Comparison of ENCODE assay signal across 10 mouse cellular contexts in the genomic region with DNA sequence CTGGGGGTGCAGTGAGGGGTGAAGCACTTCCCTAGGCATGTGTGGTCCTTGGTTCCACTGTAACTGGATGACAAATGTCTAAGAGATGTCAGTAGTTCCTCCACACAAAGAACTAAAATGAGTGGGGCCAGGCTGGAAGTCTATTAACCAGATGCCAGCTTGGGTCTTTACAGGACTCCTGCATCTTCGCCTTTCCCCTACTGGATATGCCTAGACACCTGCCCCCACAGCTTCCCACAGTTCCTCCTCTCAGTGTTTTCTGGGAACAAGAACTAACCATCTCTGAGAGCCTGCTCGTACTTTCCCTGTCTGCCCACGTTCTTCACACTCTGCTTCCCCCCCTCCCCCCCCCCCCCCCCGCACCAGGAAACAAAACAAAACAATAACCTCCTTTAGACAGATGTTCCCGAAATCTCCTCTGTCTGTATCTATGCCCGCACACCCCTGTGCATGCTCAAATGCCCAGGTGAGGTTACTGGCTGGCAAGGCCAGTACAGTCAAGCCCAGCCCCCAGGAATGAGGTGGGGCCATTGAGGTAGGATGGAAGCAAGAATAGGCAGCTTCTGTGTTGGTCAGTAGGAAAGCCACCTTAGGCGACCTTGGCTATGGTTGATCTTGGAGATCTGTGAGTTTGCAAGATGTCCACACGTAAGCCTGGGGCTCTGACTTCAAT.
A peak's percentile ranks its signal among the peaks of the same experiment; 100 is the strongest.
DNase-seq lines count a peak whose midpoint lies in the region; ATAC-seq and TF ChIP-seq lines count a peak whose summit lies in the region.
"Had no signal": no experiment of that assay in that cellular context is flagged by ENCODE, and none has a peak within 500 bp of the region (broad histone marks: within the 10 kb centered on the region; RNA-seq: fewer than 3 reads in every experiment).

No protein-coding gene starts in this region.

- H3K36me3 ChIP-seq in forebrain, embryonic 15.5 days = 0 out of 2 replicates have a peak, but pooled peaks cover 3% of the 10 kb centered on the region
- peaks cover 53% of the 10 kb centered on the region for H3K36me3 ChIP-seq in forebrain, embryonic 10.5 days (replicated peaks)
- peaks cover 2% of the 10 kb centered on the region; the same call in 1 of the 2 replicates for H3K36me3 ChIP-seq in heart, embryonic 16.5 days (ENCODE audit: control insufficient read depth, insufficient read depth)
- H3K36me3 ChIP-seq in lung, embryonic 16.5 days (ENCODE audit: control insufficient read depth, insufficient read depth, low read length) = no peaks in the 10 kb centered on the region
- no peaks in the 10 kb centered on the region for H3K36me3 ChIP-seq in limb, embryonic 15.5 days

- no peak for TF ChIP-seq CTCF in lung, adult 2 months (IDR thresholded peaks at IDR 0.05; ENCODE audit: insufficient read depth, low read length)

- H3K9me3 ChIP-seq in forebrain, embryonic 15.5 days = no peaks in the 10 kb centered on the region
- H3K9me3 ChIP-seq in forebrain, embryonic 10.5 days = no peaks in the 10 kb centered on the region; the same call in 1 of the 2 replicates
- peaks cover under 1% of the 10 kb centered on the region; the same call in 1 of the 2 replicates for H3K9me3 ChIP-seq in heart, embryonic 16.5 days (replicated peaks; ENCODE audit: control insufficient read depth, low read length)
- no peaks in the 10 kb centered on the region; the same call in 1 of the 2 replicates for H3K9me3 ChIP-seq in lung, embryonic 16.5 days (ENCODE audit: control insufficient read depth, low read length)
- no peaks in the 10 kb centered on the region for H3K9me3 ChIP-seq in limb, embryonic 15.5 days

- TF ChIP-seq POLR2A in lung, adult 2 months (IDR thresholded peaks at IDR 0.05; ENCODE audit: borderline replicate concordance, extremely low read depth, low read depth, low read length) = no peak

- WGBS in forebrain, embryonic 15.5 days = 73% methylated on average over 7 of the region's 8 CpGs
- 75% methylated on average over 8 of the region's 8 CpGs for WGBS in forebrain, embryonic 10.5 days
- WGBS in heart, embryonic 16.5 days = 57% methylated on average over 7 of the region's 8 CpGs
- 61% methylated on average over 7 of the region's 8 CpGs for WGBS in lung, embryonic 16.5 days
- WGBS in lung, adult 2 months = 47% methylated on average over 8 of the region's 8 CpGs
- WGBS in limb, embryonic 15.5 days = 62% methylated on average over 6 of the region's 8 CpGs

- no peaks in the 10 kb centered on the region for H3K27me3 ChIP-seq in forebrain, embryonic 15.5 days
- H3K27me3 ChIP-seq in forebrain, embryonic 10.5 days (ENCODE audit: poor library complexity, severe bottlenecking) = no peaks in the 10 kb centered on the region
- no peaks in the 10 kb centered on the region for H3K27me3 ChIP-seq in heart, embryonic 16.5 days (ENCODE audit: control insufficient read depth, insufficient read depth, low read length)
- H3K27me3 ChIP-seq in lung, embryonic 16.5 days (ENCODE audit: control insufficient read depth, insufficient read depth, low read depth, low read length) = no peaks in the 10 kb centered on the region
- H3K27me3 ChIP-seq in limb, embryonic 15.5 days = no peaks in the 10 kb centered on the region

- no peak for ATAC-seq in forebrain, embryonic 15.5 days (replicated peaks)
- no peak for ATAC-seq in heart, embryonic 16.5 days (replicated peaks; ENCODE audit: extremely low read depth, insufficient read depth, low FRiP score)
- no peak for ATAC-seq in lung, embryonic 16.5 days (ENCODE audit: low read depth)
- no peak for ATAC-seq in limb, embryonic 15.5 days (ENCODE audit: insufficient number of reproducible peaks, low FRiP score, low TSS enrichment, low read depth)

- peak overlapping the region; percentile 41; the same call in 1 of the 2 replicates for H3K27ac ChIP-seq in forebrain, embryonic 15.5 days (replicated peaks)
- H3K27ac ChIP-seq in forebrain, embryonic 10.5 days = no peak overlapping the region
- H3K27ac ChIP-seq in heart, embryonic 16.5 days (ENCODE audit: low read length) = peak overlapping the region; percentile 79
- peak overlapping the region; percentile 48 for H3K27ac ChIP-seq in lung, embryonic 16.5 days (ENCODE audit: low read length)
- peak overlapping the region; percentile 40; the same call in 1 of the 2 replicates for H3K27ac ChIP-seq in limb, embryonic 15.5 days

- no peak overlapping the region for H3K4me2 ChIP-seq in forebrain, embryonic 15.5 days (replicated peaks)
- no peak overlapping the region for H3K4me2 ChIP-seq in heart, embryonic 16.5 days (ENCODE audit: low read depth, low read length)
- H3K4me2 ChIP-seq in lung, embryonic 16.5 days (ENCODE audit: low read depth, low read length) = no peak overlapping the region
- H3K4me2 ChIP-seq in limb, embryonic 15.5 days = no peak overlapping the region

- peaks cover 25% of the 10 kb centered on the region for H3K4me1 ChIP-seq in forebrain, embryonic 15.5 days
- H3K4me1 ChIP-seq in forebrain, embryonic 10.5 days = peaks cover 14% of the 10 kb centered on the region
- peaks cover 27% of the 10 kb centered on the region for H3K4me1 ChIP-seq in heart, embryonic 16.5 days (ENCODE audit: control insufficient read depth, insufficient read depth, low read length)
- H3K4me1 ChIP-seq in lung, embryonic 16.5 days (replicated peaks; ENCODE audit: control insufficient read depth, insufficient read depth, low read length) = peaks cover 17% of the 10 kb centered on the region
- peaks cover 16% of the 10 kb centered on the region for H3K4me1 ChIP-seq in lung, adult 2 months (ENCODE audit: control insufficient read depth, insufficient read depth, low read length)
- H3K4me1 ChIP-seq in limb, embryonic 15.5 days = peaks cover 32% of the 10 kb centered on the region

- H3K9ac ChIP-seq in forebrain, embryonic 15.5 days (replicated peaks) = no peak overlapping the region
- H3K9ac ChIP-seq in heart, embryonic 16.5 days (ENCODE audit: low read length) = no peak overlapping the region
- H3K9ac ChIP-seq in lung, embryonic 16.5 days (ENCODE audit: low read length) = no peak overlapping the region
- no peak overlapping the region for H3K9ac ChIP-seq in limb, embryonic 15.5 days

- intact Hi-C loops in heart, postnatal 25 days (cut with DNase I) = loop anchor here (5.0 kb wide), 2 partner anchors 42 to 117 kb away; no protein-coding TSS in a partner anchor

- H3K4me3 ChIP-seq in forebrain, embryonic 15.5 days = no peak overlapping the region
- H3K4me3 ChIP-seq in forebrain, embryonic 10.5 days = no peak overlapping the region
- H3K4me3 ChIP-seq in heart, embryonic 16.5 days (ENCODE audit: low read length) = no peak overlapping the region
- no peak overlapping the region for H3K4me3 ChIP-seq in lung, embryonic 16.5 days (ENCODE audit: low read length)
- no peak overlapping the region for H3K4me3 ChIP-seq in lung, adult 2 months (replicated peaks; ENCODE audit: extremely low read depth, low read depth, low read length)
- no peak overlapping the region for H3K4me3 ChIP-seq in limb, embryonic 15.5 days

- no peak for DNase-seq in forebrain, embryonic 10.5 days (ENCODE audit: extremely low spot score, low spot score)
- DNase-seq in heart, postnatal 25 days (ENCODE audit: low spot score) = no peak
- no peak for DNase-seq in lung, adult 2 months
- no peak for DNase-seq in adrenal gland, postnatal 10 days
- DNase-seq: cerebellum, postnatal 25 days; spleen, adult 18-20 months had no signal
